Mouse (Mus musculus) midbrain, embryonic 14.5 days (tissue): ENCODE measurements around the gene Zfp326. TPM values are rescaled to one million over a fixed set of nuclear protein-coding genes. Genes with fewer than 3 reads are reported as not detected.

ENCODE experiments used
- ATAC-seq: fragments of 200-750 bp; cut with Nextera tagmentation; 2 replicates; pipeline ENCODE4 v1.8.0; 2017; ENCODE audit warnings: moderate number of reproducible peaks, moderate library complexity; ENCODE audit not compliant: low FRiP score, low TSS enrichment
- DNase-seq: peaks from one replicate; pipeline ENCODE4 v3.0.0-alpha.2; 2015
- H3K27ac ChIP-seq: fragments of 300-500 bp; sonication (generic); replicated peaks from 2 replicates; pipeline ENCODE4 v1.5.1; 2014; ENCODE audit warnings: mild to moderate bottlenecking, low read depth, low read length, moderate library complexity
- H3K27me3 ChIP-seq: fragments of 300-500 bp; sonication (generic); 2 replicates; pipeline ENCODE4 v1.6.1; 2014; ENCODE audit warnings: low read length, control low read depth, mixed read lengths; ENCODE audit not compliant: control insufficient read depth, insufficient read depth
- H3K36me3 ChIP-seq: fragments of 300-500 bp; sonication (generic); 2 replicates; pipeline ENCODE4 v1.6.1; 2014; ENCODE audit warnings: low read length, control low read depth; ENCODE audit not compliant: control insufficient read depth, insufficient read depth
- H3K4me1 ChIP-seq: fragments of 300-500 bp; sonication (generic); 2 replicates; pipeline ENCODE4 v1.6.1; 2014; ENCODE audit warnings: mild to moderate bottlenecking, antibody characterized with exemption, low read length, control low read depth; ENCODE audit not compliant: control insufficient read depth, insufficient read depth
- H3K4me2 ChIP-seq: fragments of 300-500 bp; sonication (generic); 2 replicates; pipeline ENCODE4 v1.6.1; 2014; ENCODE audit warnings: mild to moderate bottlenecking, low read length, moderate library complexity
- H3K4me3 ChIP-seq: fragments of 300-500 bp; sonication (generic); replicated peaks from 2 replicates; pipeline ENCODE4 v1.5.1; 2014; ENCODE audit warnings: low read depth, low read length
- H3K9ac ChIP-seq: fragments of 300-500 bp; sonication (generic); replicated peaks from 2 replicates; pipeline ENCODE4 v1.6.1; 2014; ENCODE audit warnings: mild to moderate bottlenecking, low read length, moderate library complexity
- H3K9me3 ChIP-seq: fragments of 300-500 bp; sonication (generic); 2 replicates; pipeline ENCODE4 v1.6.1; 2016; ENCODE audit warnings: low read length, control low read depth, mixed read lengths; ENCODE audit not compliant: control insufficient read depth
- WGBS: fragments of 180-500 bp; shearing (Covaris S2); extraction: QIAGEN DNeasy Blood & Tissue Kit; methylation state at CpG from one replicate; pipeline ENCODE4 v1.1.7; 2014; 5-methylcytosine and 5-hydroxymethylcytosine counted together
- polyA plus RNA-seq: library from polyadenylated mRNA; unstranded; fragments of >200 nt; fragmentation: Nextera tagmentation; extraction: Ambion mirVana; gene quantifications from 2 replicates; pipeline ENCODE4 v1.2.1, GENCODE M21; 2014

Gene Zfp326
- polyA plus RNA-seq = 45.7 and 50.1 TPM in 2 replicates

DNA sequence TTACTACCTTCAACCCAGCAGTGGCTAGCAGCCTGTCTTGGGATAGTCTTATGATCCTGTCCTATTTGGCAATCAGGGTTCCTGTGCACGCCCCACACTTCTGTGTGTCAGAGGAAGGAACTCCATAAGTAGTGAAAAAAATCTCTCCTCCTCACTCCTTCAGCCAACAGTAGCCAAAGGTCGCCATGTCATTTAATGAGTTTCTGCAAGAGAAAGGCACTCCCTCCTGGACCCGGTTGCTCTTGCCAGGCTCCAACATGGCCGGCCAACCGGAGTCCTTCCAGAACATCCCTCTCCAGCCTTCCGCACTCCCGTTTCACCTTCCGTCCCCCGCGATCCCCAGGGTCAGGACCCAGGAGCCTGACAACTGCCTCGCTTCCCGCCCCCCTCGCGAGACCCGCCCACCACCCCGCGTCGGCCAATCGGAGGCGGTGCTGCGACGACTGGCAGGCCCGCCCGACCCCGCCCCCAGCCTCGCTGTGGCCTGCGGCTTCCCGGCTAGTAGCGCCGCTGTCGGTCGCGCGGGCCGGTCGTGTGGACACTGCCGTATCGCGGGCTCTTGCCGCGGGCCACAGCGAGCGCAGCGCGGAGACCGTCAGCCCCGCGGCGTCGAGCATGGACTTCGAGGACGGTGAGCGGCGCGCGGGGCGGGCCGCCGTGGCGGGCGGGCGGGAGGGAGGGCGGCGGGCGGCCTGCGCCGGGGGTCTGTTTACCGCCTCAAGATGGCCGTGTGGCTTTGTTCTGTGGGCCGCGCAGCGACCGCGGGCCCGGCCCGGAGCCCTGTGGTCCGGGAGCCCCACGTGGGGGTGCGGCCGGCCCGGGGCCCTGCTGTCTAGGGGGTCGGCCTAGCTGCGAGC is at the start of gene Zfp326:
Gene Zfp326 (plus strand): TSS at position 498 of the 857 bp plus-strand sequence.
- peak within 1 kb of the TSS; percentile 100 for H3K4me3 ChIP-seq
- peak; percentile 96 for ATAC-seq
- WGBS = under 1% methylated on average over 70 of the region's 83 CpGs

GRCm38 (mm10) chr5:105826916-105827510 is 49.4 kb upstream of the Zfp326 start:
- no peak overlapping the region for H3K9ac ChIP-seq
- peaks cover 5% of the 10 kb centered on the region for H3K4me1 ChIP-seq
- H3K27me3 ChIP-seq = no peaks in the 10 kb centered on the region
- DNase-seq (no peak), ATAC-seq (no peak)
- H3K9me3 ChIP-seq = no peaks in the 10 kb centered on the region
- no peak overlapping the region for H3K27ac ChIP-seq
- WGBS = 73% methylated on average over 5 of the region's 5 CpGs
- no peak overlapping the region for H3K4me2 ChIP-seq
- H3K4me3 ChIP-seq = no peak overlapping the region
- H3K36me3 ChIP-seq = no peaks in the 10 kb centered on the region

More for the DNA sequence above, at the start of gene Zfp326:
- DNase-seq = peak; percentile 96
- Histone ChIP-seq H3K9ac (peak within 1 kb of the TSS; percentile 99), H3K27ac (peak within 1 kb of the TSS; percentile 90), H3K4me1 (peaks cover 27% of the 10 kb centered on the region), H3K4me2 (peak within 1 kb of the TSS; percentile 81), H3K36me3 (no peaks in the 10 kb centered on the region; the same call in 1 of the 2 replicates), H3K27me3 (no peaks in the 10 kb centered on the region), H3K9me3 (no peaks in the 10 kb centered on the region)

DNA sequence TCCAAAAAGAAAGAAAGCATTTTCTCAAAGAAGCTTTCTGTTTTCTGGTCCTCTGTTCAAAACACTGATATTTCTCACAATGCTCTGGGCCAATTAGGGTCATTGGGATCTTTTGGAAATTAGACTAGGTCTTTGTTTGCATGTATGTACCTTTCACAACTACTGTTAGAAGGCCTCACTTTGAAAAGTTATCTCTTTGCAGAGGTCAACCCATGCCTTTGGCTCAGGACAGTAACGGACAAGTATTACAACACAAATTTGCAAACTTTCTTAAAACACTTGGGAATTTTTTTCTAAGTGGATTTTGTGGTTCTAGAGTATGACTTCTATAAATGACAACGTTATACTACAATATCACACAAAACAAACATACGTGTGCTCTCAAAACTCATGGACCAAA is 48.3 kb upstream of the Zfp326 start:
- H3K9me3 ChIP-seq = no peaks in the 10 kb centered on the region
- peaks cover 3% of the 10 kb centered on the region for H3K4me1 ChIP-seq
- no peak overlapping the region for H3K4me2 ChIP-seq
- WGBS = 92% methylated on average over 3 of the region's 3 CpGs
- ATAC-seq = no peak
- no peaks in the 10 kb centered on the region for H3K36me3 ChIP-seq
- H3K4me3 ChIP-seq = no peak overlapping the region
- no peak overlapping the region for H3K27ac ChIP-seq
- no peak for DNase-seq
- H3K27me3 ChIP-seq = no peaks in the 10 kb centered on the region
- H3K9ac ChIP-seq = no peak overlapping the region

- H3K4me2 ChIP-seq = no peak overlapping the region
- WGBS = 56% methylated on average over 7 of the region's 7 CpGs
- ATAC-seq (no peak), DNase-seq (no peak)
- no peaks in the 10 kb centered on the region for H3K36me3 ChIP-seq
- no peaks in the 10 kb centered on the region for H3K9me3 ChIP-seq
- H3K27ac ChIP-seq = no peak overlapping the region
- no peak overlapping the region for H3K9ac ChIP-seq
- no peak overlapping the region for H3K4me3 ChIP-seq
- no peaks in the 10 kb centered on the region for H3K4me1 ChIP-seq
- no peaks in the 10 kb centered on the region for H3K27me3 ChIP-seq
These were observed 47.3 kb upstream of the Zfp326 start for GRCm38 (mm10) chr5:105829008-105829586.

GRCm38 (mm10) chr5:105832140-105832539 is 44.2 kb upstream of the Zfp326 start:
- Histone ChIP-seq H3K9me3 (no peaks in the 10 kb centered on the region), H3K9ac (no peak overlapping the region), H3K4me2 (no peak overlapping the region), H3K27ac (no peak overlapping the region), H3K4me3 (no peak overlapping the region), H3K4me1 (no peaks in the 10 kb centered on the region), H3K36me3 (no peaks in the 10 kb centered on the region), H3K27me3 (no peaks in the 10 kb centered on the region)
- DNase-seq (no peak), ATAC-seq (no peak)
- 83% methylated on average over 7 of the region's 7 CpGs for WGBS

DNA sequence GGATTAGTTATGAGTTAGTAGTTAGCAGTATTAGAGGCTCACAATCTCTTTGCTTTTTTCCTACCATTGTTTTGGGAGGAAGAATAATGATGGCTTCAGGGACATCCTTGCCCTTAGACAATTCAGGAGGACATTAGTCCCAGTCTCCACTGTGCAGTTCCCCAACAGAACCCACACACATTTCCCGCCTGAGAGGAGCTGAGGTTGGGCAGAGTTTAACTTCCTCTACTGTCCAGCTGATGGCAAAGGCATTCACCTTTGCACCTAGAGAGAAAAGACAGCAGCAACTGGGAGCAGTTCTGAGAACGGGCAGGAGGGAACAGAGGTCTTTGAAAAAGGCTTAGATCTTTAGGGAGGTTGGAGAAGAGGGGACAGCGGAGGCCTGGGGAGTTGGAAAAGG is 42.4 kb upstream of the Zfp326 start:
- no peak overlapping the region for H3K27ac ChIP-seq
- no peak overlapping the region for H3K9ac ChIP-seq
- H3K9me3 ChIP-seq = no peaks in the 10 kb centered on the region
- WGBS = 66% methylated on average over 3 of the region's 3 CpGs
- no peak for DNase-seq
- no peak overlapping the region for H3K4me3 ChIP-seq
- ATAC-seq = no peak
- H3K4me2 ChIP-seq = no peak overlapping the region
- no peaks in the 10 kb centered on the region for H3K36me3 ChIP-seq
- H3K4me1 ChIP-seq = no peaks in the 10 kb centered on the region
- no peaks in the 10 kb centered on the region for H3K27me3 ChIP-seq

DNA sequence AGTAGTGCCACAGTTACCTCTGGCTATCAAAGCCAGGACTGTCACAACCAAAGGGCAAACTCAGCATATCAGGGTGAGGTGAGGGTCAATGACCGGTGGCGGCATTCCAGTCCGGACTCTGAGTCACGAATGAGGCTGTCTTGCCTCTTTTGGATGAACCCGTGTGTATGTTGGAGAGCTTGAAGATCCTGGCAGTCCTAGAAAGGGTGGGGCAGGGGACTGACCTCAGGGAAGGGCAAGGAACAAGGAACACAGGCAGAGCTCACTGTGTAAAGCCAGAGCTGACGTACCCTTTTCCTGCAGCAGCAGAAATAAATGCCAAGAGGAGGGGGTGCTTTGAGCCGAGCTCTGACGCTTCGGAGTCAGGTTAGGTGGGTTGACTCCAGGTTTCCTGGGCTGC is 40.4 kb upstream of the Zfp326 start:
- no peak overlapping the region for H3K4me2 ChIP-seq
- DNase-seq (no peak), ATAC-seq (no peak)
- 83% methylated on average over 9 of the region's 9 CpGs for WGBS
- H3K27me3 ChIP-seq = no peaks in the 10 kb centered on the region
- no peak overlapping the region for H3K9ac ChIP-seq
- H3K27ac ChIP-seq = no peak overlapping the region
- H3K4me1 ChIP-seq = no peaks in the 10 kb centered on the region
- no peaks in the 10 kb centered on the region for H3K9me3 ChIP-seq
- no peak overlapping the region for H3K4me3 ChIP-seq
- H3K36me3 ChIP-seq = no peaks in the 10 kb centered on the region

- Histone ChIP-seq H3K27ac (no peak overlapping the region), H3K4me3 (no peak overlapping the region), H3K4me2 (no peak overlapping the region), H3K27me3 (no peaks in the 10 kb centered on the region), H3K9me3 (no peaks in the 10 kb centered on the region), H3K4me1 (no peaks in the 10 kb centered on the region), H3K36me3 (no peaks in the 10 kb centered on the region), H3K9ac (no peak overlapping the region)
- WGBS = 76% methylated on average over 13 of the region's 13 CpGs
- DNase-seq (no peak), ATAC-seq (no peak)
These were observed 36.5 kb upstream of the Zfp326 start for GRCm38 (mm10) chr5:105839740-105840310.
